Mouse (Mus musculus): ENCODE results near the gene Zfpm1.

The Zfpm1 gene

GRCm38 (mm10) chr8:122276308-122276707 lies 5.6 kb upstream of the Zfpm1 start:
- DNase-seq (ENCODE audit: low spot score in 2 of 2) = no peak

GRCm38 (mm10) chr8:122277204-122277995 lies 4.5 kb upstream of the Zfpm1 start:
- no peak for DNase-seq (ENCODE audit: low spot score in 2 of 2)

- no peak for DNase-seq (ENCODE audit: low spot score in 2 of 2)
These were observed 1.8 kb upstream of the Zfpm1 start for GRCm38 (mm10) chr8:122280156-122280555.

DNA sequence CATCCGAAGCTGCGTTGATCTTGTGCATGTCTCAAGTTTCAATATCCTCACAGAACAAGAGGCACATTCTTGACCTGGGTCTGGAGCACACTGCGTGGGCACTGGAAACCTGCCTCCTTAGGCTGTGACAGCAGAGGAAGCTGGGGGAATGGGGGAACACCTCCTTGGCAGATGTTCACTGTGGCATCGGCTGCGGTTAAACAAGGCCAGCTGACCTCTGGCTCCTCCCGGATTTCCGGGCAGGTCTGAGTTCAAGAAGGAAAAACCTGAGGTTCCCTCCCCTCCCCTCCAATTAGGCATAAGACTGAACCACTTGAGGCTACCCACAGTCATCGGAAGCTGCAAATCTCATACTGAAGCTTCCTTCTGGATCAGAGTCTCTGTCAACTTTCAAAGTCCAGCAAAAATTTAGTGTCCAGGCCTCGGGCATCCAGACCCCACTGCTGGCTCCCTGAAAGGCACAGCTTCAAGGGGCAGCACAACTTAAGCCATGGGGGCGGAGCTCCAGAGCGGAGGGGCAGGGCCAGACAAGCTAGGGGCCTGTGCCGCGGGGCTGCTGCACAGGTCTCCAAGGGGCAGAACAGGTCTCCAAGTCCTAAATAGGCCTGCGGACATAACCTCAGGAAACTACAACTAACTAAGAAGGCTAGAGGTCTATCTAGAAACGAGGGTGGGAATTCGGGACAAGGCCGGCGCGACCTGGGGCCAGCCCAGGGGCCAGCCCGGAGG lies 1.2 kb upstream of the Zfpm1 start:
- DNase-seq (ENCODE audit: low spot score in 2 of 2) = peak in 1 of 2 experiments; percentile 29

DNA sequence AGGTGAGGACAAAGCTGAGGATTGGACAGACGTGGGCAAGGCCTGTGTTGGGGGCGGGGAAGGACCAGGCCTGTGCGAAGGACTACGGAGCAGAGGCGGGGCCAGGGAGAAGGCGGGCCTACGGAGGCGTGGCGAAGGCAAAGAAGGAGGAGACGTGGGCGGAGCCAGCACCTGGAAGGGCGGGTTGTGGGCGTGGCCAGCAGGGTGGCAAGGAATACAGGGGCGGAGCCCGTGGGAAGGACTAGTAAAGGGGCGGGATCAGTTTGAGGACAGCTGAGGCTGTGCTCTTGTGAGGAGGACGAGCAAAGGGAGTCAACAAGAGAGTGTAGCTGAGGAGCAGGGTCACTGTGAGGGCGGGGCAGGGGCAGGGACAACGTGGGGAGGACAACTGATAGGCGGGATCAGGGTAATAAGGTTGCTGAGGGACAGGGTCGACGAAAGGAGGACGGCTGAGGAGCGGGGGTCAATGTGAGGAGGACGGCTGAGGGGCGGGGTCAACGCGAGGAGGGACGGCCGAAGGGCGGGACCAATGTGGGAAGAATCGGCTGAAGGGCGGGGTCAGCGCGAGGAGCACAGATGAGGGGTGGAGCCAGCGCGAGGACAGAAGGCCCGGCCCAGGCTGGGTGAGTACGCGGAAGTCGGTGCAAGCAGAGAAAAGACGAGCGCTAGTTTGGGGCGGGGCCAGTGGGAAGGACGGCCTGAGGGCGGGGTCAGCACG lies 465 bp upstream of the Zfpm1 start:
- DNase-seq (ENCODE audit: low spot score in 2 of 2) = peak; percentile 98 to 99

GRCm38 (mm10) chr8:122282501-122283355 lies 787 bp downstream of the Zfpm1 start:
- peak; percentile 53 to 59 for DNase-seq (ENCODE audit: low spot score in 2 of 2)

GRCm38 (mm10) chr8:122283356-122284202 lies 1.6 kb downstream of the Zfpm1 start:
- peak; percentile 35 to 39 for DNase-seq (ENCODE audit: low spot score in 2 of 2)

- peak; percentile 78 to 82 for DNase-seq (ENCODE audit: low spot score in 2 of 2)
These were observed 2.3 kb downstream of the Zfpm1 start for GRCm38 (mm10) chr8:122284203-122284658.

- peak; percentile 45 to 56 for DNase-seq (ENCODE audit: low spot score in 2 of 2)
These were observed 2.8 kb downstream of the Zfpm1 start for GRCm38 (mm10) chr8:122284659-122285261.

GRCm38 (mm10) chr8:122285727-122286126 lies 3.8 kb downstream of the Zfpm1 start:
- peak in 1 of 2 experiments; percentile 19 for DNase-seq (ENCODE audit: low spot score in 2 of 2)

DNA sequence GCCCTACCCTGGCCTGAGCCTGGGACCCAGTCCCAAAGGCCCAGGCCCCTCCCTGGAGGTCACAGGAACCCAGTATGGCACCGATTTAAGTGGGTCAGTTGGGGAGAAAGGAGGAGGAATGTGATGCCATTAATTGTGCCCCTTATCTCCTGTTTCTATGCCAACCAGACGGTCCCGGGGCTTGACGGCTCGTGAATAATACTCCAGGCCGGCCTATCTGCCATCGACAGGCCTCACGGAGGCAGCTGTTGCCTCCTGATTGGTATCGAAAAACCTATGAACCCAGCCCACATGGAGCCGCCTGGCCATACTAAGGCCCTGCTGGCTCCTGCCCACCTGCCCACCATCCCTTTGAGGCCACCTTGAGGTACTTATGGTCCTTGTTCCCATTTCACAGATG lies 5.0 kb downstream of the Zfpm1 start:
- no peak for DNase-seq (ENCODE audit: low spot score in 2 of 2)

DNA sequence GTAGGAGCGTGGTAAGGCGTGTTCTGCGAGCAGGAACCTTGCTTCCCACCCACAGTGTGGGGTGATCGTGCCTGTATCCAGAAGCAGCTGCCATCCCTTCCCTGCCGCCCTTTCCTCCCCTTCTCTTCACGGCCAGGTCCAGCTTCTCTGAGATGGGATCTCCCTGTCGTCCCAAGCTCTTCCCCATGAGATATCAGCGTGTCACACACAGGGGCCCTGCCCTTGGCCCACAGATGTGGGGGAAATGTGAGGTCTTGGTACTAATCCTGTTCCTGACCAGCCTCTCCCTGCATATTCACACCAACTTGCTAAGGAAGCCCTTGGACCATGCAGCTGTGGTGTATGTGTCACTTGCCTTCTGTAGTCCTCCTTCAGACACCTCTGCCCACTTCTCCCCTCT lies 5.8 kb downstream of the Zfpm1 start:
- no peak for DNase-seq (ENCODE audit: low spot score in 2 of 2)

GRCm38 (mm10) chr8:122288344-122288743 lies 6.4 kb downstream of the Zfpm1 start:
- DNase-seq (ENCODE audit: low spot score in 2 of 2) = no peak

- DNase-seq (ENCODE audit: low spot score in 2 of 2) = no peak
These were observed 9.1 kb downstream of the Zfpm1 start for GRCm38 (mm10) chr8:122291075-122291474.

- DNase-seq (ENCODE audit: low spot score in 2 of 2) = peak in 1 of 2 experiments; percentile 32
These were observed 9.6 kb downstream of the Zfpm1 start for GRCm38 (mm10) chr8:122291549-122291948.

- no peak for DNase-seq (ENCODE audit: low spot score in 2 of 2)
These were observed 11.5 kb downstream of the Zfpm1 start for GRCm38 (mm10) chr8:122293484-122293883.

GRCm38 (mm10) chr8:122294273-122294683 lies 12.3 kb downstream of the Zfpm1 start:
- DNase-seq (ENCODE audit: low spot score in 2 of 2) = no peak

DNA sequence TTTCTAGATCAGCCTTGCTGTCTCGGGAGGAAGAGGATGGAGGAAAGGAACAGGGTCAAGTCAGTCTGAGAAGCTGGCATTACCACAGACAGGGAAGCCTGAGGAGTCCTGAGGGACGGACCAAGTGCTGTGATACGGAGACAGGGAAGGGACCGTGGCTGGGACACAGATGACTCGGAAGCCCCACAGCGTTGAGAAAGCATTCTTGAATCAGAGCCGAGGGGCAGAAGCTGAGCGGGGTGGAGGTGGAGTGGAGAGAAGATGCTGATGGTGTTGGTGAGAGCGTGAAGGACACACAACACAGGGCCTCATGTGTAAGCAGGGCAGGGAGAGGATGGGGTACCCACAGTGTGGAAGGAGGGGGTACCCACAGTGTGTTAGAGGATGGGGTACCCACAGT lies 13.4 kb downstream of the Zfpm1 start:
- DNase-seq (ENCODE audit: low spot score in 2 of 2) = no peak

GRCm38 (mm10) chr8:122296173-122297001 lies 14.4 kb downstream of the Zfpm1 start:
- no peak for DNase-seq (ENCODE audit: low spot score in 2 of 2)
